Mouse (Mus musculus) embryonic facial prominence, embryonic 15.5 days (tissue): ENCODE results near the gene St7. TPM values are rescaled to one million over a fixed set of nuclear protein-coding genes. Genes with fewer than 3 reads are reported as not detected.
A peak's percentile ranks its signal among the peaks of the same experiment; 100 is the strongest.
"Not testable (repeated sequence)": the region's sequence is repeated elsewhere in the genome, so short reads cannot be mapped to it uniquely, and the experiment has no call there.

Source experiments
- ATAC-seq: fragments of 200-750 bp; cut with Nextera tagmentation; 2 replicates; pipeline ENCODE4 v1.8.0; 2017; ENCODE audit warnings: low read depth, moderate TSS enrichment; ENCODE audit not compliant: insufficient number of reproducible peaks, low FRiP score, low TSS enrichment
- H3K27ac ChIP-seq: fragments of 300-500 bp; sonication (generic); replicated peaks from 2 replicates; pipeline ENCODE4 v1.5.1; 2015; ENCODE audit warnings: mild to moderate bottlenecking, inconsistent platforms
- H3K27me3 ChIP-seq: fragments of 300-500 bp; sonication (generic); 2 replicates; pipeline ENCODE4 v1.6.1; 2015; ENCODE audit warnings: inconsistent platforms
- H3K36me3 ChIP-seq: fragments of 300-500 bp; sonication (generic); 2 replicates; pipeline ENCODE4 v1.6.1; 2015; ENCODE audit warnings: mild to moderate bottlenecking, inconsistent platforms
- H3K4me1 ChIP-seq: fragments of 300-500 bp; sonication (generic); 2 replicates; pipeline ENCODE4 v1.6.1; 2015; ENCODE audit warnings: inconsistent platforms
- H3K4me2 ChIP-seq: fragments of 300-500 bp; sonication (generic); replicated peaks from 2 replicates; pipeline ENCODE4 v1.6.1; 2015; ENCODE audit warnings: mild to moderate bottlenecking, inconsistent platforms
- H3K4me3 ChIP-seq: fragments of 300-500 bp; sonication (generic); replicated peaks from 2 replicates; pipeline ENCODE4 v1.5.1; 2015; ENCODE audit warnings: mild to moderate bottlenecking, inconsistent platforms
- H3K9ac ChIP-seq: fragments of 300-500 bp; sonication (generic); 2 replicates; pipeline ENCODE4 v1.6.1; 2015; ENCODE audit warnings: inconsistent platforms
- H3K9me3 ChIP-seq: fragments of 300-500 bp; sonication (generic); replicated peaks from 2 replicates; pipeline ENCODE4 v1.6.1; 2016; ENCODE audit warnings: inconsistent platforms
- WGBS: fragments of 180-500 bp; shearing (Covaris S2); methylation state at CpG from one replicate; pipeline ENCODE4 v1.1.7; 2015; 5-methylcytosine and 5-hydroxymethylcytosine counted together
- polyA plus RNA-seq: library from polyadenylated mRNA; unstranded; fragments of >200 nt; fragmentation: Nextera tagmentation; extraction: Ambion mirVana; gene quantifications from 2 replicates; pipeline ENCODE4 v1.2.1, GENCODE M21; 2015

The St7 gene
- polyA plus RNA-seq, 1 experiment from 2014 or later: 29.5 TPM

DNA sequence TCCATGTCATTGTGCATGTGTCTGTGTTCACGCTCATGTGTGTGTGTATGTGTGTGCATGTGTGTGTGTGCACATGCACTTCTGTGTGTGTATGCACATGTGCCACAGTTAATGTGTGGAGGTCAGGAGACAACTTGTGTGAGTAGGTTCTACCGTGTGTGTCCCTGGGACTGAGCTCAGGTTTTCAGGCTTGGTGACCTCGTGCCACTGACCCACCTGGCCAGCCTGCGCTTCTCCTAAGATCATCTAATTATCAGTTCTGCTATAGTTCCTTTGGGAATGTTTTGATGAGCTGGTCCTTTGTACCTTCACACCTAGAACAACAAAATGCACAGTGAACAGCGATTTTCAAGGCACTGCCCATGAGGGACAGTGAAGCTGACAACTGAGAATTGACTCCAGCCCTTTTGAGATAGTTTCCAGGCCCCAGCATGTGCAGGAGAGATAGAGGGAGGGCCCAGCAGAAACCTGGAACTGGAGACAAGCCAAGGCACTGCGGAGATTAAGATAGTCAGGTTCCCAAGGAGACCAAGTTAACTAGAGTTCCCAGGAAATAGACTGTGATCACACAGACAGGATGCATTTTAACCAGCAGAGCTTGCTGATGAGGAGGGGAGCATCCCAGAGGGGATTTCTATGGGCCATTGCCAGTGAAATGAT lies 12.3 kb upstream of the St7 start:
- Histone ChIP-seq H3K4me2 (no peak overlapping the region), H3K9me3 (no peaks in the 10 kb centered on the region), H3K36me3 (no peaks in the 10 kb centered on the region), H3K27me3 (no peaks in the 10 kb centered on the region), H3K27ac (no peak overlapping the region), H3K4me3 (no peak overlapping the region), H3K9ac (no peak overlapping the region), H3K4me1 (no peaks in the 10 kb centered on the region)
- no peak for ATAC-seq
- WGBS: 73% methylated on average over 6 of the region's 6 CpGs

- Histone ChIP-seq H3K9me3 (no peaks in the 10 kb centered on the region), H3K4me2 (no peak overlapping the region), H3K27ac (no peak overlapping the region), H3K9ac (no peak overlapping the region), H3K36me3 (no peaks in the 10 kb centered on the region), H3K27me3 (no peaks in the 10 kb centered on the region), H3K4me3 (no peak overlapping the region), H3K4me1 (no peaks in the 10 kb centered on the region)
- ATAC-seq: no peak; the same call in 1 of the 2 replicates
- WGBS: 95% methylated on average over 8 of the region's 8 CpGs
Measured at GRCm38 (mm10) chr6:17681810-17682209, 10.9 kb upstream of the St7 start.

DNA sequence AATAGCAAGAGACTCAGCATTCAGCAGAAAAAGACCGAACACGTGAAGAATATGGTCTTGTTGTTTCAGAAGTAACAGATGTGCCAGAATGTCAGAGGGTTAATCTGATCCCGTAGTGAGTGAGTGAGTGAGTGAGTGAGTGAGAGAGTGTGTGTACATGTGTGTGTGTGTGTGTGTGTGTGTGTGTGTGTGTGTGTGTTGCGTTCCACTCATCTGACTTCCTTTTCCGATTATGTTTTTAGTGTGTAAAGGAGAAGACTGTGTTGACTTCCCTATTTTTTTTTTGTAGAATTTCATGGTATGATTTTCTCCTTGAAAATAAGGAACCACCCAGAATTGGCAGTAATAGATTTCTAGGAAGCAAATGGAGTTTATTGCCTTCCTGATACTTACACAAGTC lies 4.1 kb upstream of the St7 start:
- no peak overlapping the region for H3K27ac ChIP-seq
- no peak for ATAC-seq
- no peaks in the 10 kb centered on the region for H3K27me3 ChIP-seq
- H3K4me1 ChIP-seq: no peaks in the 10 kb centered on the region
- H3K4me2 ChIP-seq: no peak overlapping the region
- H3K9me3 ChIP-seq: no peaks in the 10 kb centered on the region; the same call in 1 of the 2 replicates
- 54% methylated on average over 5 of the region's 5 CpGs for WGBS
- no peaks in the 10 kb centered on the region for H3K36me3 ChIP-seq
- H3K9ac ChIP-seq: no peak overlapping the region
- no peak overlapping the region for H3K4me3 ChIP-seq

DNA sequence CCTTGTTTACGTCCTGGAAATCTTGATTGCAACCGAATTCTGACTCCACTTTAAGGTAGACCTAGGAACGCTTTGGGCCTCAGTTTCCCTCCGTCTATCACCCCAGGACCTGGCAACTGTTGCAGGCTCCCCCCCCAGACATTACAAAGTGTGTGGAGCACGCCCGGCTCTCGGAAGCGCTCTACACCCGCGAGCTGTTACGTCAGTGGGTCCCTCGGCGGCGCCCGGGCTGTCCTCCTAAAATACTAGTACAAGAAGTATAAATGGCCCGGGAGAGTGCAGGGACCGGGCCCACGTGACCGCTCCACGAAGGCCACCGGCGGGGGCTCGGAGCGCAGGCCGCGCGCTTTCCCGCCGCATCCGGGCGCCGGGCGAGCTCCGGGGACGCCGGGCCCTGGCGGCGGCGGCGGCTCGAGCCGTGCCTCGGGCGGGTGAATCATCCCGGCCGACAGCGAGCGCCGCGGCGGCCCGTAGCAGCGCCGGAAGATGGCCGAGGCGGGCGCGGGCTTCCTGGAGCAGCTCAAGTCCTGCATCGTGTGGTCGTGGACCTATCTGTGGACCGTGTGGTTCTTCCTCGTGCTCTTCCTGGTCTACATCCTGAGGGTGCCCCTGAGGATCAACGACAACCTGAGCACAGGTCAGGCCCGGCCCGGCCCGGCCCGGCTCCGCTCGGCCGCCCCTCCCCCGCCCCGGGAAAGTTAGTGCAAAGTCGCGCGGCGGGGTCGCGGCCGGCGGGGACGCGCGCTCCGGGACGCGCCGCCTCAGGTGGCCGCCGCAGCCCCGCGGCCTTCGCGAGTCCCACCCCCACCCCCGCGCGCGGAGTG lies 1.2 kb downstream of the St7 start:
- Histone ChIP-seq H3K4me2 (peak overlapping the region; percentile 54), H3K4me1 (peaks cover 12% of the 10 kb centered on the region; the same call in 1 of the 2 replicates), H3K9ac (peak overlapping the region; percentile 68), H3K4me3 (peak overlapping the region; percentile 77), H3K27me3 (no peaks in the 10 kb centered on the region), H3K36me3 (0 out of 2 replicates have a peak, but pooled peaks cover 4% of the 10 kb centered on the region), H3K27ac (peak overlapping the region; percentile 93), H3K9me3 (no peaks in the 10 kb centered on the region)
- WGBS: under 1% methylated on average over 97 of the region's 97 CpGs
- ATAC-seq: peak; percentile 84

GRCm38 (mm10) chr6:17694550-17694951 lies 1.8 kb downstream of the St7 start:
- H3K9me3 ChIP-seq: no peaks in the 10 kb centered on the region
- peak overlapping the region; percentile 93 for H3K27ac ChIP-seq
- H3K9ac ChIP-seq: peak overlapping the region; percentile 68
- peak overlapping the region; percentile 77 for H3K4me3 ChIP-seq
- H3K36me3 ChIP-seq: 0 out of 2 replicates have a peak, but pooled peaks cover 4% of the 10 kb centered on the region
- peaks cover 12% of the 10 kb centered on the region; the same call in 1 of the 2 replicates for H3K4me1 ChIP-seq
- H3K4me2 ChIP-seq: peak overlapping the region; percentile 54
- no peaks in the 10 kb centered on the region for H3K27me3 ChIP-seq
- WGBS: under 1% methylated on average over 46 of the region's 46 CpGs
- ATAC-seq: peak; percentile 85

DNA sequence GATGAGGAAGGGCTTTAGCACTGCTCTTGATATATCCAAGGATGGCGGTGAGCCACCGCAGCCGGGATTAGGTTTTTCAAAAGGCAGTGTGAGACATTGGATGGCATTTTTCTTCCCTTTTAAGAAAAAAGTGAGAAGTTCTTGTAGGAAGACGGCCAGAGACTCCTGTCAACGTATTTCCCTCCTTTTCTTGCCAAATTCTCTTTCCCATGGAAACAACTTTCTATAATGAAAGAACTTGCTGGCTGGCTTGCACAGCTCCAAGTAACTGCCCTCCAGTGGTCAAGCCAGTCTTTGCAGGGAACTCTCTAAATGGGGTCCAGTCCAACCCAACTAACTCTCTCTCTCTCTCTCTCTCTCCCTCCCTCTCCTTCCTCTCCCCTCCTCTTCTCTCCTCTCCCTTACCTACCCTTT lies 3.6 kb downstream of the St7 start:
- Histone ChIP-seq H3K9me3 (no peaks in the 10 kb centered on the region), H3K4me3 (no peak overlapping the region), H3K4me1 (peaks cover 20% of the 10 kb centered on the region), H3K36me3 (0 out of 2 replicates have a peak, but pooled peaks cover 4% of the 10 kb centered on the region), H3K27ac (no peak overlapping the region), H3K27me3 (no peaks in the 10 kb centered on the region), H3K4me2 (peak overlapping the region; percentile 21; the same call in 1 of the 2 replicates), H3K9ac (no peak overlapping the region)
- WGBS: 48% methylated on average over 5 of the region's 5 CpGs
- ATAC-seq: no peak

GRCm38 (mm10) chr6:17700936-17701612 lies 8.3 kb downstream of the St7 start:
- no peak for ATAC-seq
- Histone ChIP-seq H3K4me3 (no peak overlapping the region), H3K27ac (no peak overlapping the region), H3K9ac (no peak overlapping the region), H3K9me3 (no peaks in the 10 kb centered on the region), H3K36me3 (0 out of 2 replicates have a peak, but pooled peaks cover 4% of the 10 kb centered on the region), H3K4me1 (peaks cover 11% of the 10 kb centered on the region), H3K27me3 (no peaks in the 10 kb centered on the region), H3K4me2 (no peak overlapping the region)
- 54% methylated on average over 7 of the region's 7 CpGs for WGBS

DNA sequence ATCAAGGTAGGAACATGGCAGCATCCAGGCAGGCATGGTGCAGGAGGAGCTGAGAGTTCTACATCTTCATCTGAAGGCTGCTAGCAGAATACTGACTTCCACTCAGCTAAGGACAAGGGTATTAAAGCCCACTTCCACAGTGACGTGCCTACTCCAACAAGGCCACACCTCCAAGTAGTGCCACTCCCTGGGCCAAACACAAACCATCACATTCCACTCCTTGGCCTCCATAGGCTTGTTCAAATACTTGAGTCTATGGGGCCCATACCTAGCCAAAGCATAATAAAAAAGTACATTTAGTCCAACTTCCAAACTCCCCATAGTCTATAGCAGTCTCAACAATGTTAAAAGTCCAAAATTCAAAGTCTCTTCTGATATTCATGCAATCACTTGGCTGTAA lies 11.3 kb downstream of the St7 start:
- H3K4me2 ChIP-seq, H3K36me3 ChIP-seq, H3K9me3 ChIP-seq, H3K4me1 ChIP-seq, H3K9ac ChIP-seq, H3K27ac ChIP-seq, ATAC-seq, H3K27me3 ChIP-seq, H3K4me3 ChIP-seq: not testable (repeated sequence)
- WGBS: 69% methylated on average over 1 of the region's 1 CpGs

- H3K27ac ChIP-seq: no peak overlapping the region
- no peak overlapping the region for H3K9ac ChIP-seq
- H3K4me2 ChIP-seq: no peak overlapping the region
- WGBS: 85% methylated on average over 3 of the region's 3 CpGs
- no peaks in the 10 kb centered on the region for H3K9me3 ChIP-seq
- H3K4me1 ChIP-seq: peaks cover 4% of the 10 kb centered on the region; the same call in 1 of the 2 replicates
- no peaks in the 10 kb centered on the region for H3K27me3 ChIP-seq
- H3K4me3 ChIP-seq: no peak overlapping the region
- no peaks in the 10 kb centered on the region for H3K36me3 ChIP-seq
- ATAC-seq: no peak
Measured at GRCm38 (mm10) chr6:17705973-17706372, 13.2 kb downstream of the St7 start.

DNA sequence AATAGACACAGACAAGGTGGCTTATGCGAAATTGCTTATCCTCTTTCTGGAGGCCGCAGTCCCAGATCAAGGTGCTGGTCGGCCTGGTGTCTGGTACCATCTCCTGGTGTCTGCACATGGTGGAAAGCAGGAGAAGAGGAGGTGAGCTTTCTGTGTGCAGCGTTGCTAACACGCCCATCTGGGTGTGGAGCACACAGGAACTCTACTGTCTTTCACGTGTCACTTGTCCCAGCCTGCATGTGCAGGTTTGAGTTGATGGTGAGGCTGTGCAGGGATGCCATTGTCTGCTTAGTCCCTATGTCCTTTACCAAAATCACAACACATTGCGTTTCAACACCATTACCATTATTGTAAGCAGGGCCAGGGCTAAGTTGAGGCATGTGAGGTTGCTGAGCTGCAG lies 26.2 kb downstream of the St7 start:
- Histone ChIP-seq H3K9me3 (no peaks in the 10 kb centered on the region), H3K9ac (no peak overlapping the region), H3K36me3 (no peaks in the 10 kb centered on the region), H3K27ac (no peak overlapping the region), H3K4me2 (no peak overlapping the region), H3K4me3 (no peak overlapping the region), H3K27me3 (no peaks in the 10 kb centered on the region), H3K4me1 (peaks cover 5% of the 10 kb centered on the region; the same call in 1 of the 2 replicates)
- WGBS: 79% methylated on average over 7 of the region's 7 CpGs
- ATAC-seq: no peak

DNA sequence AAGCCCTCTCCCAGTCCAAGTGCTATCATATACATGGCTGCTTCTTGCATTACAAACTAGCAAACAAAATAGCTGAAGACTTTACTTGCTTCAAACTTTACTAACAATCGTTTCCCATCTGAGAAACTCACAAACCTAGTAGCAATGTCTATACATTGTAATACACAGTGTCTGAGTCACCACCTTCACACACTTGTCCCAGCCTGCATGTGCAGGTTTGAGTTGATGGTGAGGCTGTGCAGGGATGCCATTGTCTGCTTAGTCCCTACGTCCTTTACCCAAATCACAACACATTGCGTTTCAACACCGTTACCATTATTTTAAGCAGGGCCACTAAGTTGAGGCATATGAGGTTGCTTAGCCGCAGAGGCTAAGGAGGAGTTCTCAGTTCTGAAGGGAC lies 26.7 kb downstream of the St7 start:
- no peaks in the 10 kb centered on the region for H3K36me3 ChIP-seq
- no peaks in the 10 kb centered on the region for H3K27me3 ChIP-seq
- H3K4me3 ChIP-seq: no peak overlapping the region
- no peak for ATAC-seq
- WGBS: 79% methylated on average over 5 of the region's 5 CpGs
- no peak overlapping the region for H3K27ac ChIP-seq
- H3K4me1 ChIP-seq: peaks cover 5% of the 10 kb centered on the region; the same call in 1 of the 2 replicates
- H3K9me3 ChIP-seq: no peaks in the 10 kb centered on the region
- no peak overlapping the region for H3K9ac ChIP-seq
- H3K4me2 ChIP-seq: no peak overlapping the region
